Comparison of ENCODE assay signal across 23 mouse cellular contexts in the genomic region with DNA sequence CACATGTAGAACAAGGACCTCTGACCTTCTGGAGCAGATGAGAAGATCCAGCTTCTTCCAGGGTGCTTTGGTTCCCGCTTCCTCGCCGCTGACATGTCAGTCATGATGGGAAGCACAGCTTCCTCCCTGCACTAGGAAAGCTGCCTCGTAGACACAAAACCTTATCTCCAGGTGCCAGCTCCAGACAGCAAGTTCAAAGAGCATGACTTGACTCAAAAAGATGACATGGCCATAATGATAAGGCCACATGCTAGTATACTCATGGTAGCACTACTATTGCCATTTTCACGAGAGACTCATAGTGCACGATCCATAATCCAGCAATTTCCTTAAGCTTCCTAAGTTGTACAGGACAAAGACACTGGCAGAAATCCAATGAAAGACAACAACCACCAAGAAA.
DNase-seq lines count a peak whose midpoint lies in the region; ATAC-seq lines count a peak whose summit lies in the region.
"Had no signal": no experiment of that assay in that cellular context is flagged by ENCODE, and none has a peak within 500 bp of the region (broad histone marks: within the 10 kb centered on the region; RNA-seq: fewer than 3 reads in every experiment).

No protein-coding gene starts in this region.

- WGBS in heart, embryonic 11.5 days (ENCODE audit: insufficient replicate concordance): 73% methylated on average over 6 of the region's 6 CpGs
- 59% methylated on average over 6 of the region's 6 CpGs for WGBS in heart, embryonic 13.5 days
- 59% methylated on average over 6 of the region's 6 CpGs for WGBS in liver, embryonic 12.5 days (ENCODE audit: insufficient replicate concordance)
- WGBS in liver, embryonic 11.5 days: 65% methylated on average over 6 of the region's 6 CpGs

- no peaks in the 10 kb centered on the region for H3K27me3 ChIP-seq in heart, embryonic 11.5 days (ENCODE audit: control insufficient read depth, insufficient read depth, low read length)
- no peaks in the 10 kb centered on the region for H3K27me3 ChIP-seq in heart, embryonic 13.5 days (replicated peaks)
- no peaks in the 10 kb centered on the region for H3K27me3 ChIP-seq in liver, embryonic 12.5 days (replicated peaks)
- H3K27me3 ChIP-seq in liver, embryonic 11.5 days (replicated peaks; ENCODE audit: control insufficient read depth, insufficient read depth, low read length): no peaks in the 10 kb centered on the region
- H3K27me3 ChIP-seq: embryonic facial prominence, embryonic 12.5 days; forebrain, embryonic 13.5 days; forebrain, embryonic 15.5 days had no signal

- H3K9ac ChIP-seq in heart, embryonic 11.5 days (ENCODE audit: low read depth, low read length): no peak overlapping the region
- no peak overlapping the region for H3K9ac ChIP-seq in heart, embryonic 13.5 days
- no peak overlapping the region for H3K9ac ChIP-seq in liver, embryonic 12.5 days
- no peak overlapping the region for H3K9ac ChIP-seq in liver, embryonic 11.5 days (ENCODE audit: low read depth, low read length)
- H3K9ac ChIP-seq: embryonic facial prominence, embryonic 12.5 days; forebrain, embryonic 13.5 days; forebrain, embryonic 15.5 days had no signal

- H3K36me3 ChIP-seq in heart, embryonic 11.5 days (ENCODE audit: control insufficient read depth, insufficient read depth, low read length): no peaks in the 10 kb centered on the region
- H3K36me3 ChIP-seq in heart, embryonic 13.5 days: no peaks in the 10 kb centered on the region
- H3K36me3 ChIP-seq in liver, embryonic 12.5 days: no peaks in the 10 kb centered on the region
- H3K36me3 ChIP-seq in liver, embryonic 11.5 days (ENCODE audit: control insufficient read depth, insufficient read depth, low read length): no peaks in the 10 kb centered on the region
- H3K36me3 ChIP-seq: embryonic facial prominence, embryonic 10.5 days; embryonic facial prominence, embryonic 12.5 days; forebrain, embryonic 15.5 days; G1E had no signal

- no peak overlapping the region for H3K27ac ChIP-seq in heart, embryonic 11.5 days (ENCODE audit: low read depth, low read length)
- H3K27ac ChIP-seq in heart, embryonic 13.5 days (replicated peaks): no peak overlapping the region
- H3K27ac ChIP-seq in liver, embryonic 12.5 days: no peak overlapping the region
- no peak overlapping the region for H3K27ac ChIP-seq in liver, embryonic 11.5 days (ENCODE audit: low read depth, low read length)
- H3K27ac ChIP-seq: embryonic facial prominence, embryonic 10.5 days; embryonic facial prominence, embryonic 12.5 days; forebrain, embryonic 13.5 days; forebrain, embryonic 15.5 days had no signal

- ATAC-seq in heart, embryonic 11.5 days (replicated peaks; ENCODE audit: insufficient number of reproducible peaks, low FRiP score, low TSS enrichment): peak; percentile 86
- peak; percentile 37; the same call in 1 of the 2 replicates for ATAC-seq in heart, embryonic 13.5 days (ENCODE audit: extremely low read depth, insufficient number of reproducible peaks, low FRiP score, low TSS enrichment)
- ATAC-seq in liver, embryonic 12.5 days: peak; percentile 65
- ATAC-seq in liver, embryonic 11.5 days (replicated peaks; ENCODE audit: low FRiP score): no peak
- ATAC-seq: activated CD4-positive, CD25-positive, alpha-beta regulatory T cell, adult 4 months; CD4-positive, CD25-positive, alpha-beta regulatory T cell, adult 4 months; forebrain, embryonic 13.5 days; forebrain, embryonic 15.5 days; Patski had no signal

- no peak for DNase-seq in heart, postnatal 4 days
- no peak for DNase-seq in heart, adult 18-20 months
- DNase-seq in liver, embryonic 11.5 days (ENCODE audit: low spot score): no peak
- DNase-seq: adrenal gland, adult 8-10 months; adrenal gland, postnatal 14 days; adrenal gland, postnatal 36 days; B cell, adult 2 months; cerebellum, adult 11-12 months; cerebellum, adult 2 months; cerebellum, adult 9-10 months; cerebellum, postnatal 10 days; cerebellum, postnatal 25 days had no signal

- H3K9me3 ChIP-seq in heart, embryonic 11.5 days (replicated peaks; ENCODE audit: control insufficient read depth, low read length): no peaks in the 10 kb centered on the region
- H3K9me3 ChIP-seq in heart, embryonic 13.5 days: no peaks in the 10 kb centered on the region
- H3K9me3 ChIP-seq in liver, embryonic 12.5 days (replicated peaks): no peaks in the 10 kb centered on the region
- H3K9me3 ChIP-seq in liver, embryonic 11.5 days (ENCODE audit: control insufficient read depth, low read length): no peaks in the 10 kb centered on the region
- H3K9me3 ChIP-seq: embryonic facial prominence, embryonic 10.5 days; embryonic facial prominence, embryonic 12.5 days; forebrain, embryonic 13.5 days; forebrain, embryonic 15.5 days had no signal

- no peak overlapping the region for H3K4me3 ChIP-seq in heart, embryonic 11.5 days (ENCODE audit: low read depth, low read length)
- H3K4me3 ChIP-seq in heart, embryonic 13.5 days: no peak overlapping the region
- H3K4me3 ChIP-seq in liver, embryonic 12.5 days: no peak overlapping the region
- H3K4me3 ChIP-seq in liver, embryonic 11.5 days (ENCODE audit: low read depth, low read length): no peak overlapping the region
- H3K4me3 ChIP-seq: embryonic facial prominence, embryonic 10.5 days; embryonic facial prominence, embryonic 12.5 days; forebrain, embryonic 13.5 days; forebrain, embryonic 15.5 days had no signal

- H3K4me1 ChIP-seq in heart, embryonic 11.5 days (ENCODE audit: control insufficient read depth, insufficient read depth, low read length): no peaks in the 10 kb centered on the region
- no peaks in the 10 kb centered on the region for H3K4me1 ChIP-seq in heart, embryonic 13.5 days
- no peaks in the 10 kb centered on the region for H3K4me1 ChIP-seq in liver, embryonic 12.5 days
- H3K4me1 ChIP-seq in liver, embryonic 11.5 days (replicated peaks; ENCODE audit: control insufficient read depth, insufficient read depth, low read length): no peaks in the 10 kb centered on the region
- H3K4me1 ChIP-seq: embryonic facial prominence, embryonic 10.5 days; embryonic facial prominence, embryonic 12.5 days; forebrain, embryonic 13.5 days; forebrain, embryonic 15.5 days had no signal

- H3K4me2 ChIP-seq in heart, embryonic 11.5 days: no peak overlapping the region
- H3K4me2 ChIP-seq in heart, embryonic 13.5 days: no peak overlapping the region
- H3K4me2 ChIP-seq in liver, embryonic 12.5 days: no peak overlapping the region
- H3K4me2 ChIP-seq in liver, embryonic 11.5 days: no peak overlapping the region
- H3K4me2 ChIP-seq: embryonic facial prominence, embryonic 12.5 days; forebrain, embryonic 13.5 days; forebrain, embryonic 15.5 days had no signal
